Mouse (Mus musculus) kidney, adult 9 months (tissue): ENCODE results near the gene Sdcbp2.

Experiments
- DNase-seq: peaks from one replicate; pipeline ENCODE4 v3.0.0; 2022

Gene Sdcbp2

DNA sequence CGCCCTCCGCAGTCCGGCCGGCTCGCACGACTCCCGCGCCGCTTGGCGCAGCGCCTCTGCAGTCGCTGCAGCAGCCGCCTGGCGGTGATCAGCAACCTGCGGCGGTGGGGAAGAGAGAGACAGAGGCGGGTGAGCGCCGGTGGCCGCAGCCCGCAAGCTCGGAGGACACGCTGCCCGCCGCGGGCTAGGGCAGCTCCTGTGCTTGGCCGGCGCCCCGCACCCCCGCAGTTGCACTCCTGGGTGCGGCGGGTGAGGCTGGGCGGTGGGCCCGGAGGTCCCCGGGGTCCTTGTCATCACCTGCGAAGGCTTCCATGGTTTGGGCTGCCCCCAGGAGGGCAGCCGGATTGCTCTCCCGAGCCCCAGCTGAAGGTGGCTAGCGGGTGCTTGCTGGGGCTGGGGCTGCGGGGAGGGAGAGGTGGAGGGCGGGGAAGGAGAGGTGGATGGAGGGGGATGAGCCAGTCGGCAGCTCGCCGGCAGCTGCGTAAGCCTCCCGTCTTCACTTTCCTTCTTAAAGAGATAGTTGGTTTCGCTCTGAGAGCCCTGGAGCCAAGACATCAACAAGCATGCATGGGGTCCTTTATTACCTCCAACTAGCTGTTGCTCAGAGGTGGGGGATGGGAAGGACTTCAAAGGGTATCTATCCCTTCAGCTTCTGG, 59.9 kb downstream of the Sdcbp2 start, which contains the start of gene Snph:
TSS of gene Snph (minus strand) at position 435 of the 656 bp plus-strand sequence.
- peak; percentile 46 for DNase-seq

DNA sequence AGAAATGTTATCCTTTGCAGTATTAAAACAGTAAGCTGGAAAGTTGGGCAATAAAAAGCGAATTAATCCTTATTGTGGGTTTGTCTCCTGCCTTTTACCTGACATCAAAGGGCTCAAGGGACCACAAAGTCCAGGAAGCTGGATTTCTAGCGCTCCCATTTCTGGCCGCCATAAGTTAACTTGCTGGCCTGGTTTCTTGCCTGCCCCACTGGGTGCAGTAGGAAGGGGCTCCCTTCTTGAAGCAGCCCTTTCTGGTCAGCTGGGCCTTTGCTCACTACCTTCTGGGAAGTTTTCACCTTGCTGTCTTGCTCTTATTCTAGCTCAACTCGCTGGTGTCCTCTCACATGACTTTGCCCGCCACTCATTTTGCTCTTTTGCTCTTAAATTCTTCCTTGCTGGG, 60.6 kb downstream of the Sdcbp2 start:
- DNase-seq: no peak

DNA sequence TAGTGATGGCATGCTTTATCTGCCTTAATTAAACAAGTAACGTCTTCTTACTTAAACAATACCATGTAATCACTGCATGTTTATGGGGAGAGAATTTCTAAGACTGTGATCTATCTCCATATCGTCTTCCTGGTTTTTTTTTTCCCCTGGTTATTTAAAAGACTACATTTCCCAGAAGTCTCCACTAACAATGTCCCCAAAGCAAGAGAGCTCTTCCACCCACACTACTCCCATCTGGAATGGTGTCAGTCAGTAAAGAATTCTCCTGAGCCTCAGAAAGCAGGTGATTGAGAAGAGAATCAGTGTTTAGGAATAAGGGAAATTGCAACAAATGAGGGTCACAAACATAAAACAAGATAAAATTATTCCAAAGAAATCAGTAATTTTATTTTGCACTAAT, 62.5 kb downstream of the Sdcbp2 start:
- DNase-seq: no peak

DNA sequence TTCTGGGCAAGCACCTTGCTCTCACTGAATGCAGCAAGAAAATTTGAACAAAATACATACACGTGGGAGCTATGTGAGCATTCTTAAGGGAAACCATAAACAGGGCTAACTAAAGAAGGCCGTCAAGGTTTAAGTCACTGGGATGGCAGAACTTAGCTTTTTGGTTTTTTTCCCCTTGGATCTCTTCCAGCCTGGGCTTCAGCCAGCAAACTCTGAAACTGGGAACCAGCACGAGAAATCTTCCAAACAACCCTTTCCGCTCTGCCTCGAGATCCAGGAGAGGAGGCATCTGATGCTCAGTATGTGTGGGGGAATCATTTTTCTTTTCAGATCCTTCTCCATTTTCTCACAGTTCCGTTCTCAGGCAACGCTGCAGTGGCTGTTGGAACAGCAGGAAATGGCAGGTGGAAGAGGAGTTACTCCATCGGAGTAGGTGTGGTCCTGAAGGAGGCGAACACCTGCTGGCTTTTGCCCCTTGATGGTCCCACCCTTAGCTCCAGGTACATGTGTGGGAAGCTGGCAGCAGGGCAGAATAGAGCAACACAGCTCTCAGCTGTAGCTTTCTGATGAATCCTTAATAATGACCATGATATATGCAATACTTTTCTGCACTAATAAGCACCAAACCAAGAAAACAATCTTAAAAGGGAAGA, 63.1 kb downstream of the Sdcbp2 start:
- DNase-seq: no peak

DNA sequence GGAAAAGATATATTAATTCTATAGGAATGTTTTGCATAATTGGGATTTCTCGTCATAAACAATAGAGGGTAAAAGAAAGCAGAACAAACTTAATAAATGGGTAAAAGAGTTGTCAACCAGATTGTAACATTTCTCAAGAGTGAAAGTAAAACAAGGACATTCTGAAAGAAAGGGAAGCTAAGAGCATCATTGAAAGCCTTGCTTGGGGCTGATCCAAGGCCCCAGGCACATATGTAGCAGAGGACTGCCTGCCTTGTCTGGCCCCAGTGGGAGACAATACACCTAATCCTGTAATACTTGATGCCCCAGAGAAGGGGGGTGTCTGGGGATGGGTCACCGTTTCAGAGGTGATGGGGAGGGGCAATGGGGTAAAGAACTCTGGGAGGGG, 63.6 kb downstream of the Sdcbp2 start:
- DNase-seq: no peak
